Mouse (Mus musculus) thymus, postnatal 4 days (tissue): ENCODE data around the gene Arfgef2.

Source experiments
- DNase-seq: peaks from one replicate; pipeline ENCODE4 v3.0.0; 2021

Gene Arfgef2

DNA sequence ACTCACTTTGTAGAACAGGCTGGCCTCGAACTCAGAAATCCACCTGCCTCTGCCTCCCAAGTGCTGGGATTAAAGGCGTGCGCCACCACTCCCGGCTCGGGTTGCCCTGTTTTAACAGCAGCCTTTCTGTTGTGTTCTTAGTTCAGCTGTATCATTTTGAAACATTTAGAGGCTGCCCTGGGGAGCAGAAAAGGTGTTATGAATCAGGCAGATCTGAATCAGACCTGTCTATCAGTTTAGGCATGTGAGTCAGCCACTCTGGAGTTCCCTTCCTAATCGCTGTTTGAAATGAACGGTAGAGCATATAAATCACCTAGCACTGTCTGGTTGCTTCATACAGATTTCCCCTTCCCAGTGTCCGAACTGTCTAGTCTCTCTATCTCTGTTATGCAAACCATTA lies 105.1 kb downstream of the Arfgef2 start:
- no peak for DNase-seq

GRCm38 (mm10) chr2:166923971-166924370 lies 118.6 kb downstream of the Arfgef2 start:
- DNase-seq, result no peak

DNA sequence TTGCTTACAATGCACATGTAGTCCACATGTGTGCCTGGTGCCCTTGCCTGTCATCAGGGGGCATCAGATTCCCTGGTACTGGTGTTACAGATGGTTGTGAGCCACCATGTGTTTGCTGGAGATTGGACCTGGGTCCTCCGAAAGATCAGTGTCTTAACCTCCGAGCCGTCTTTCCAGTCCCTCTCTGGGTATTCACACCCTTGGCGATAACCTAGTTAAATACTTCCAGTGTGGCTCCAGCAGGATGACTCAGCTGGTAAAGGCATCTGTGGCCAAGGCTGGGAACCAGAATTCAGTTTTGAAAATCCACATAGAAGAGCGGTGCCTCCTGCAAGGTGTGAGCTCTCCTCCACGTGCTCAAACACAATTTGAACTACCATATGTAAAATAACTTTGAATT lies 128.6 kb downstream of the Arfgef2 start:
- DNase-seq, result no peak

DNA sequence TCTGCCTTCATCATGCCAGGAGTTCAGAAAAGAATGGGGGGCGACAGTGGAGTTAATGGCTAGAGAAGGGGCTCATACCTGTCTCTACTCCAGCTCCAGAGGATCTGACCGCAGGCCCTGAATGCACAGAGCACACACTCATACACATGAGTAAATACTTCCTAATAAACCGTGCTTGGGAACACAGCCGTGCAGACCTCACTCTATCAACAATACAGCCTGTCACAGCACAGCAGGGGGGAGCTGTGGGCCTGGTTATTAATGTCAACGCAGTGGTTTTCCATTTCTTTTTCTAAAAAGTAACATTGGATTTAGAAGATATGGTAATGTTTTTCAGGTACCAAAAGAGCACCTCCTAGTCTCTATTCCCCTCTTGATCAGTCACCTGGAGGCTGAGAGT lies 129.0 kb downstream of the Arfgef2 start:
- no peak for DNase-seq

GRCm38 (mm10) chr2:166935582-166935981 lies 130.2 kb downstream of the Arfgef2 start:
- DNase-seq, result no peak

- no peak for DNase-seq
Observed at GRCm38 (mm10) chr2:166936166-166936565, 130.8 kb downstream of the Arfgef2 start.

- DNase-seq, result no peak
Observed at GRCm38 (mm10) chr2:166943146-166943545, 137.8 kb downstream of the Arfgef2 start.

GRCm38 (mm10) chr2:166944346-166944745 lies 139.0 kb downstream of the Arfgef2 start:
- no peak for DNase-seq

- DNase-seq, result peak; percentile 41
Observed at GRCm38 (mm10) chr2:166945456-166945855, 140.1 kb downstream of the Arfgef2 start.
